Mouse (Mus musculus) T-helper 17 cell (primary cell): Measurements from ENCODE around the gene Ccdc12.

Experiments
- in situ Hi-C, 2 experiments: fragments of 300-600 bp; cut with MboI, MseI; formaldehyde crosslinking; loops; 1 replicate in 1 of 2; 2 replicates in 1 of 2; pipeline ENCODE4 v1.15.1; 2025; ENCODE audit warnings: high pct_unique_total_duplicates in 2 of 2

Gene Ccdc12

DNA sequence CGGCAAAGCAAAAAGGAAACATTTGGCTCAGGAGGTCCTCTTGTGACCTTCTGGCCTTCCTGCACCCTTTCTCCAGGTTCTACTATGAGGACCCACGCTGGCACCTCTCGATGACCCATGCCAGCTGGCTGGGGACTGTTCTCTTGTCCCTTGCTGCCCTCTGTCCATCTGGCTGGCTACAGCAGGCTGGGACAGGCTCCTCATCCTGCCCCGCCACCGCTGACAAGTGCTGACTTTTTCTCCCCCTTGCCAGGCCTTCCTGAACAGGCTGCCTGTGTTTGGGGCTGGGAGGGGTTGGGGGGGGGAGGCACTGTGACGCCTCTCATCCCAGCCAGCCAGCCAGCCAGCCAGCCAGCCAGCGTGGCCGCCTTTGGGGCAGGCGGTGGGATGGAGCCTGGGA, 80.1 kb downstream of the Ccdc12 start:
- in situ Hi-C loops: no loop called here

DNA sequence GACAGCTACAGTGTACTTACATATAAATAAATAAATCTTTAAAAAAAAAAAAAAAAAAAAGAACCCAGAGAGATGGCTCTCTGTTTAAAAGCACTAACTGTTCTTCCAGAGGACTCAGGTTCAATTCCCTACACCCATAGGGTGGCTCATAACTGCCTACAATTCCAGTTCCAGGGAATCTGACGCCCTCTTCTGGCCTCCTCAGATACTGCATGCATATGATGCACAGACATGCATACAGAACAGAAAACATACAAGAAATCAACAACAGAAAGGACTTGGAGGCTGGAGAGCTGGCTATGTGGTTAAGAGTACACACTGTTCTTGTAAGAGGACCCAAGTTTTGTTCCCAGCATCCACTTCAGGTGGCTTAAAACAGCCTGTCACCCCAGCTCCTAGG, 81.8 kb downstream of the Ccdc12 start:
- in situ Hi-C loops: no loop called here

DNA sequence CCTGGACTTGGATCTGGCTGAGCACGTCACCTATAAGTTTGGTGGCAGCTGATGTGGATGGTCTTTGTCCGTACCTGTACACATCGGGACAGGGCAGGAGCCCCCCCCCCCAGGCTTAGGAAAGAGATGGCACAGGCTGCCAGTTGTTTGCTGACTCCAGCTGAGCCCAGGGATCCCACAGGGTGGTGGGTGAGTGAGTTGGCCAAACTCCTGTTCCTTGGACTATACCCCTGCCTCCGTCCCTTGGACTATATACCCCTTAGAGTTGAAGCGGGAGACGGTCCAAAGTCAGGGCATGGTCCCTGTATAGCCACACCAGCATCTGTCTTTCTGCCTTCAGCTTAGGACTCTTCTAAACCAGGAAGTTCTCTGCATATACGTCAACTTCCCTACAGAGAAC, 83.7 kb downstream of the Ccdc12 start:
- in situ Hi-C loops: no loop called here

DNA sequence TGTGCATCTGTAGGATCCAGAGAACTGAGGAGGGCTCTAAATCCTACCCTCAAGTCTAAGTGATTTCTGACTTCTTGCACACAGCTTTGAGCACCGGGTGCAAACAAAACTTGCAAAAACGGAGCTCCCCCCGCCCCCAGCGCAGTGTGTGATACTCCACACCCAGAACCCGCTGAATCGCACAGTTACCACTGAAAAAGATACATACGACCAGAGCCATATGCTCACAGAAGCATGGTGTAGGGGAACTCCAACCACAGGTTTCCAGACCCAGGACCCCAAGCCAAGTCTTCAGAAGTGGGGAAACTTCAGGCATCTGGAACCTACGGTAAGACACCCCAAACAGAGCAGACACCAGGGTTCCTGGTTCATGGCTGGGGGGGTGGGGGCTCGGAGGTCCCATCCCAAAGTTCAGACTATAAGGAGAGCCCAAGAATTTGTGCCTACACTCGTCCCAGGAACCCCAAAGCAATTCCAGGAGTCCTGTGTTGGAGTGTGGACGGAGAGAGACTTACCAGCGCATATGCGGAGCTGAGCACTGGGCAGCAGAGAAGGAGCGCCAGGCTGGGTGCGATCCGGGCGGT, 85.5 kb downstream of the Ccdc12 start, which contains the start of gene Myl3:
TSS of gene Myl3 (plus strand) at position 151 of the 584 bp plus-strand sequence.
- in situ Hi-C loops: no loop called here

DNA sequence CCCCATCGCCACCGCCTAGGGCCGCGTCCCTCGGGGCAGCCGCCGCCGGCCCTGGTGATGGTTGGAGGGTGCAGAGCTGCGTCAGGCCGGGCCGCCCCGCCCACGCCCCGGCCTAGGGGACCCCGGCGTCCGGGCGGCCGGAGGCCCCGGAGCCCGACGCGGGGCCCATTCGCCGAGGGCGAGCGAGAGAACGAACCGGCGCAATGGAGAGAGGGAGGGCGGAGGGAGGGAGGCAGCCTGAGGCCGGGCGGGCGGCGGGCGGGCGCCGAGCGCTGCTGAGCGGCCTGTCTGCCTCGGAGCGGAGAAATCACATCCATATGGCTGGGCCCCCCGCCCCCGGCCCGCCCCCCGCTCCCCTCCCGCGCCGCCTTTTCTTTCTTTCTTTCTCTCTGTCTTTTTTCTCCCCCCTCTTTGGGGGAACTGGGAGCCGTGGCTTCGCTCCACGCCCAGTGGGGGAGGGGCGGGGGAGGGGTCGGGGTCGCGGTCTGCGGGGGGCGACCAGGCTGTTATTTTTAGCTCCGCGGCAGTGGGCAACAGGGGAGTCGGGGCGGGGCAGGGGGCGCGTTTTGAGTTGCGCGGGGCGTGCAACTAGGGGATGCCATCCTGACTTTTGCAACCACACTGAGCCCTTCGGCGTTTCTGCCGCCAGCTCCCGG, 86.1 kb downstream of the Ccdc12 start:
- in situ Hi-C loops: no loop called here

DNA sequence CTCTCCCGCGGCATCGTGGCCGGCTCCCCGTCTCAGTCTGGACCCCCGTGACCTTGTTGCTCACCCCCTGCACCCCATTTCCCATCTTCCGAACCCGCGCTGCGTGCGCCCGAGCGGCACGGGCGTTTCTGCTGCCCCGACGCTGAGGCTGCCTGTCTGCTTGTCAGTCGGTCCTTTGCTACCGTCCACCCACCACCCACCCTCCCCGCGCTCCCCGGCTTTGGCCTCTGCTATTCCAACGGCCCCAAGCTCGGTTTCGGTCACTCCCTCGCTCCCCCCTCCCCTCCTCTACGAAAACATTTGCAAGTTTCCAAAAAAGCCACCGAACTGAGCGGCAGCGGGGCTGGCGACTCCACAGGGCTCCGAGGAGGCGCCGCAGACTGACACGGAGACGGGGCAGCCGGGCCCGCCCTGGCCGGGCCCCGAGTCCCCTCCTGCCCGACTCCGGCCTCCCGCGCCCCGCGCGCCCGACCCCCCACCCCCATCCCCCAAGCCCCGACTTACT, 86.7 kb downstream of the Ccdc12 start:
- in situ Hi-C loops: no loop called here

DNA sequence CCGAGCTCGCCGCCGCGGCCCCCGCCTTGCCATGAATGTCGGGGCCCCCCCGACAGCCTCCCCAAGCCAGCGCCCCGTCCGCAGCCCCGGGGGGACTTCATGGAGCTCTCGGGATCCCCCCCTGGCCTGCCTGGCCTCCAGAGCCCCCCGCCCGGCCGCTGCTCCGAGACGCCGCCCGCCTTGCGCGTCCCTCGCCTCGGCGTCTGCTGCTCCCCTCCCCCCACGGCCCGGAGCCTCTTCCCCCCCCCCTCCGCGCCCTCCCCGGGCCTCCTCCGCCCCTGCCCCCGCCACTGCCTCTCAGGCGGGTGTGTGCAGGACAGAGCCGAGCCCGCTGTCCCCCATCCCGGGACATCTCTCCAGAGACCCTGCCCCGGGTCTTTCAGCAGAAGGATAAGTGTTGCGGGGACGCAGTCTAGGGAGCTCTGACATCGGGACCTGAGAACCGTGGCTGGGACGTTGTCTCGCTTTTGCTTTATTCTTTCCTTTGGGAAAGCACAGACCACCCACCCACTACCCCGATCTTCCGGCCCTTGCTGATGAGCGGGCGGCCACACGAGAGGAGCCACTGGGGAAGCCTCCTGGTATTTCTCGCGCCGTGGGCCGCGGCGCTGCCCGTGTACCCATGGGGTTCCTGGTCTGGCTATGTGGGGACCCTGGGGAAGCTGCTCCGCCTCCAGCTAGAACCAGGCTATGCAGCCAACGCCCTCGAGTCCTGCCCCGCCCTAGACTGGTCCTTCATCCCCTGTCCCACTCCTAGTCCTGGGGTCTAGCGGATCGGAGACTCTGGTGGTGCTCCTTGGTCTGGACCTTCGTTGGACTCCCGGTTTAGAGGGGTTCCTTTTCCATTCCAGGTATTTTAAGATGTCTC, 87.4 kb downstream of the Ccdc12 start:
- in situ Hi-C loops: no loop called here

DNA sequence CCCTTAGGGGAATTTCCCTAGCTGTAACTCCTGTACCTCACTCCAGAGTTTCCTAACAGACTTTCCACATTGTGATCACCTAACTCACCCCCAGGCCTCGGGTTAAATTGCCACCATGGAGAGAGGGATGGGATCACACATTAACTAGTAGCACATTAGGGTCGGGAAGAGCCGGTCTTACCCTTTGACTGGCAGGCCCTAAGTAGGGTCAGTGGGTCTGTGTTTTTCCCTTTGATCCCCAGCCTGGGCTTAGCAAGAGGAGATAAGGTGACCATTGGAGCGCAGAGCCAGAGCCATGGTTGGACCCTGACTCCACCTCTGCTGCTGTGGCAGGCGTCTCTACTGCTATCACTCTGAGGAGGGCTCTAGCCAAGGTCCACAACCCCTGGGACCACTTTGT, 89.4 kb downstream of the Ccdc12 start:
- in situ Hi-C loops: no loop called here

DNA sequence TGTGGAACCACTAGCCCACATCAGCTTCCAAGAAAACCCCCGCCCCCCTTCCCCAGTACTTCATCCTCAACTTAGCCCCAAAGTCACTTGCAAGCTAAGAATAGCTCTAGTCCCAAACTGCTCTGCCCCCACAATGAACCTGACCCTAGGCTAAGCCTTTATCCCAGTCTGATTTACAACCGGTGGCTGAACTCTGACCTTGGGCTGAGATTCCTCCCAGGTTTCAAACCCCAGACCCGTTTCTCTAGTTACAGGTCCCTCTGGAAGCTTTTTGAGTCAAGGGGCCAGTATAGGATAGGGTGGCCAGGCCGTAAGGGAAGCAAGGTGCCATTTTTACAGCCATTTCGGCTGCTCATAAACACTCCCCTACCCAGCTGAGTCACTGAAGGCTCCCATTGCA, 89.9 kb downstream of the Ccdc12 start:
- in situ Hi-C loops: no loop called here

DNA sequence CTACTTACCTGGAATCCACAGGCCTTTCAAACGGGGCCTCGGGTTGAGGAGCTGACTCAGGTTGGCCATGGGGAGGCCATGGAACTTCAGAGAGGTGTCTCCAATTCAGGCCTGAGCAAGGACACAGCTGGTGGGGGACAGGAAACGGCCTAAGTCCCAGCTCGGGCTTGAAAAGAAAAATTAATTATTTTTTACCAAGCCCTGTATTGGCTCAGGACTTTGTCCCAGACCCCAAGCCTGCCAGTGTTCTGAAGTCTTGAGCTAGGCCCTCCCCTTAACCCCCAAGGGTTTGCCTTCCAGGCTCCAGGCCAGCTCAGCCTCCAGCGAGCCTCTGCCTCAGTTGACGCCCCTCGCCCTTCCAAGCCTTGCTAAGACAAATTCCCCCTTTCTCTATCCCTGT, 90.7 kb downstream of the Ccdc12 start, which contains the start of gene Pth1r:
TSS of gene Pth1r (minus strand) at position 185 of the 400 bp plus-strand sequence.
- in situ Hi-C loops: no loop called here

DNA sequence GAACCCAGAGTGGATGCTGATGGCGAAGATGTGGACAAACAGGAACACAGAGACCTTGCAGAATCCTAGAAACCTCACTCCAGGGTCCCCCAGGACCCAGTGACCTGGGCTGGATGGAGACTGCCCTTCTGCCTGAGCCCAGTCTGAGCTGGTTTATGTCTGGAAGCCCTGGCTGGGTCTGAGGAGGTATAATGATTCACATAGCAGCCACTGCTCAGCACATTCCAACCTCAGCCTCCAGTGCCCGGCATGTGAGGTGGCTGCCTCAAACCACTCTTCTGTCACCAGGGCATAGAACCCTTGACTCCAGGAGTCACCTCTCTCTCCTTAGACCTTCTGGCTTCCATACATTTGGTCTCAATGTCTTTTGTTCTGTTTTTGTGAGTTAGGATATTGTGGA, 92.1 kb downstream of the Ccdc12 start:
- in situ Hi-C loops: no loop called here

DNA sequence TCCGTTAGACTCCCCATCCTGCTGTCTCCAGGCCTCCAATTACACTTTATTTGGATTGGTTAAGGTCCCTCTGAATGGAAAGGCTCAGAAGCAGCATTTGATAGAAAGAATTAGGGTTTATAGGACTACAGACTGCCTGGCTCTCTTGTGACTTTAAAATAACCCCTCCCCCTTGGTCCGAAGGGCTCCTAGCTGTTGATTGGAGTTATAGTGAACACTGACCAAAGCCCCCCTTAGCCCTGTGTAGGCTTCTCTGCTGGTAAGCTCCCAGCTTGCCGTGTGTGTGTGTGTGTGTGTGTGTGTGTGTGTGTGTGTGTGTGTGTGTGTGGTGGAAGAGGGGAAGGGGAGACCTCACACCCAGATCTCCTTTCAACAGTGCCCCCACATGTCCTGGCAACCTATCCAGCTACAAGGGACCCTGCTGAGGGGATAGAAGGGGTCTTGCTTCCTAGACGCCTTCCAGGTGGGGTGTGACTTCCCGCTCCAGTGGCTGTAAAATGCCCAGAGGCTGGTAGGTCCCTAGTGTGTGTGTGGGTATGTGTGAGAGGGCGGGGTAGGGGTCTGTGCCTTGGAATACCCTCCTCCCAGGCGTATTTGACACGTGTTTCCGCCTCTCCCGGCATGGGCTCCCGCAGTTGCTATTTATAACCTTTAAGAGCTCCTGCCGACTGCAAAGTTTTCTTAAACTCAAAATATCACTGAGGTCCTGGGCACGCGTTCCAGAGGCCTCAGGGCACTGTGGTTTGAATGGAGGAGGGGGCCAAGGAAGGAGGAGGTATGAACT, 94.3 kb downstream of the Ccdc12 start:
- in situ Hi-C loops: no loop called here

DNA sequence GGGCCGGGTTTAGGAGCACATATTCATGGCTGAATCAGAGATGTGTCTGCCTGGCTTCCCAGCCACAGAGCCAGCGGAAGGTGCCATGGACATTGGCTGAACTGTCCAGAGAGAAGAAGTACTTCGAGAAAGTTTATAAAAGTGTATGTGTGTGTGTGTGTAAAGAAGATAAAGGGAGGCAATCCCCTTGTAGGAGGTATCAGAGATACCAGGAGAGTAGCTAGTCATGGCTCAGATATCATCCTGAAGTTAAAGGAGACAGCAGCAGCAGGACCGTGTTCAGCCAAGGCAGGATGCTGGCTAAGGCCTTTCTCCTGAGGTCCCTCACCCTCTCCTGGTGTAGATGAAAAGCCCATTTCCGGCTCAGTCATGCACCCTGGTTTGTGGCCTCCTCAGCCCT, 95.1 kb downstream of the Ccdc12 start:
- in situ Hi-C loops: no loop called here

DNA sequence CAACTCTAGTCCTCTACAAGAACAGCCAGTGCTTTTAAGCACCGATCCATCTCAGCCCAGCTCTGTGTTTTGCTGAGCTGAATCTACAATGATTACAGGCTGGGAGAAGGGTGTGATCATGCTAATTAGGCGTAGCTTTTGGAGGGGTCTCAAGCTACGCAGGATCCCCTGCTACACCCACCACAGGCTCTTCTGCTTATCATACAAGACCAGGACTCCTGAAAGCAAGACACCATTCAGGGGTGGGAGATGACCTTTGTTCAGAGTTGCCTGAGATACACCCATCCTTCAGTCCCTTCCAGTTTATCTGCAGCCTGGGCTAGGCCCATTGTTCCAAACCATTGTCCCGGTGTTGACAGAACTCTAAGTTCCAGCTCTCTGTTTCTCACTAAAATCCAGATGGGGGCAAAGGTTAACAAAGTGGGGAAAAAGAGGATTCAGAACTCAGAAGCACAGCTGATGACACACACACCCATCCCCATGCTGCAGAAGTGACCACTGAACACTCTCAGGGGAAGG, 96.7 kb downstream of the Ccdc12 start:
- in situ Hi-C loops: no loop called here

DNA sequence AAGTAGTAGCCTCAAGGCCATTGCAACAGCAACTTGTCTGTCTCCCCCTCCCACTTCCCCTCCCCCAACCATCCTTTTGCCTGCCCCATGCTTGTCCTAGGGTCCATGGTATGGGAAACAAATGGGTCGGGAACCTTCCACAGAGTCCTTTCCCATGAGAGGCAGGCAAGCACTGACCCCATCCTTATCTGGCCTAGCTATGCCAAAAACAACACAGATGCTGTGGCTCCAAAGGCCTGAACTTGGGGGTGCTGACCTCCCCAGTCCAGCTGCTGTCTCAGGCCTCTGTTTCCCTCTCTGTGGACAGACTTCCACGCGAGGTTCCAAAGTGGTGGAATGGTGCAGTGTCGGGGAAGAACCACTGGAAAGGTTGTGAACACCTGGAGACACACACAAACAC, 97.5 kb downstream of the Ccdc12 start:
- in situ Hi-C loops: no loop called here

DNA sequence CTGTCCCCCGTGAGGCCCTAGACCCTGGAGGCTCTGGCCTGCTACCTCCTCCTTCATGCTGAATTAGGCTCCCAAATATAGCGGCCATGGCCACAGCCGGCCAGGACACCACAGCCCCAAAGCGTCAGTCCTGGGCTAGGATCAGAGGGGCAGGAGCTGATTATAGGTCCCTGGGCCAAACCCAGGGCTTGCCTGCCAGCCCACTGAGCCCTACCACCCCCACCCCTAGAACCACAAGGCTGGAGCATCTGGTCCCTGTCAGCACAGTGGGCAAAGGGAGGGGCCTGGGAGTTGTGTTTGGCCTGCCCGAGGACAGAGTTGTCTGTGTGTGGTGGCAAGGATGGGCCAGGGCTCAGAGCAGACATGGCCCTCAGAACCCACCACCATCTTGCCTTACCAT, 101.5 kb downstream of the Ccdc12 start:
- in situ Hi-C loops: no loop called here

DNA sequence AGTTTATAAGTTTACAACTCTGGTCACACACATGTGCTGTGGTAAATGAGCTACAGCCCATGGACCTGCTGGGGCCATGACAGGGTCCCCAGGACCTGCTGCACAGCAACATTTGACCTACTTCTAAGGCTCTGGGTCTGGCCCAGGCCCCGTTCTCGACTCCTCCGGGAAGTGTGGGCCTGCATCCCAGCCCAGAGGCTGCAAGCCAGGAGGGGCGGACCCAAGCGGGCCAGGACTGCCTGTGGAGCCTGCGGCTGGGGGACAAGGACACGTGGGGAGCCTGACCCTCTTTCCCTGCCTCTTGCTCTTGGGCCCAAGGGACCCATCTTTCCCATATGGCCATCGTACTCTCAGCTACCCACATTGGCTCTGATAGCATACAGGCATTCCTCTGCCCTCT, 102.3 kb downstream of the Ccdc12 start:
- in situ Hi-C loops: no loop called here

DNA sequence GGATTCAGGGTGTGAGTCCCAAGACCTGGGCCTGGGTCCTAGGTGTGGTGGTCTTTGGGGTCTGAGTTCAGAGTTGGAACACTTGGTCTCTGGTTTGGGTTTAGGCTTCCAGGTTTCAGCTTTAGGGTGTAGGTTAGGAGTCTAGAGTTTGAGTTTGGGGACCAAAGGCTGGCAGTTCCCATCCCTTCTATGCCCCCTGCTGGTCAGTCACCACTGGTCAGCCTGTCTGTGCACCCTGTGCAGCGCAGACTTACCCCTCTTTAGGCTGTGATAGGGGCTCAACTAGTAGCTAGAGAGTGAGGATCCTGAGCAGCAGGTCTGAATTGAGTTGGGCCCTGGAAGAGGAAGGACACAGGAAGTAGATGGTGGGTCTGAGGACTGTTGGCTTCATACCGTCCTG, 103.0 kb downstream of the Ccdc12 start:
- in situ Hi-C loops: no loop called here

DNA sequence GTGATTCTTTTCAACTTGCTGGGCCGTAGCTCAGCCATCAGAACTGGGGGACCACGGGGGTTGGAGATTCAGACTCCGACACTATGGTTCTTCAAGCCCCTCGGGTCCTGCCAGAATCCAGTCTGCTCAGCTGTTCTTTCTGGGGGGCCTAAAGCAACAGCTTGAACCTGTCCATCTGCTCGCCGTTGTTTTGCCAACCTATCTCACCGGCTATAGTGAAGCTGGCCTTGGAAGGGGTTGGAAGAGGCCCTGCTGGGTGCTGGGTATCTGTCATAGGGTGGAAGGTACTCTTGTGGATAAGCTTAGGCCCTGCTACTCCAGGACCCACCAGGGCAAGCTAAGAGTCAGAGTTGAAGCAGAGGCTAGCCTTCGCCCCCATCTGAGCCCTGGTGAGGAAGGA, 104.6 kb downstream of the Ccdc12 start:
- in situ Hi-C loops: no loop called here
